Mouse (Mus musculus) lung, embryonic 16.5 days (tissue): ENCODE data around the gene Exoc6b. TPM values are rescaled to one million over a fixed set of nuclear protein-coding genes. Genes with fewer than 3 reads are reported as not detected.

Experiments
- ATAC-seq: fragments of 200-750 bp; cut with Nextera tagmentation; 2 replicates; pipeline ENCODE4 v1.8.0; 2017; ENCODE audit warnings: low read depth, mild to moderate bottlenecking, moderate library complexity
- H3K27ac ChIP-seq: fragments of 300-500 bp; sonication (generic); 2 replicates; pipeline ENCODE4 v1.5.1; 2014; ENCODE audit warnings: mild to moderate bottlenecking, control low read depth, low read length
- H3K27me3 ChIP-seq: fragments of 300-500 bp; sonication (generic); 2 replicates; pipeline ENCODE4 v1.6.1; 2014; ENCODE audit warnings: low read depth, low read length, mixed read lengths; ENCODE audit not compliant: control insufficient read depth, insufficient read depth
- H3K36me3 ChIP-seq: fragments of 300-500 bp; sonication (generic); 2 replicates; pipeline ENCODE4 v1.6.1; 2014; ENCODE audit warnings: low read length; ENCODE audit not compliant: control insufficient read depth, insufficient read depth
- H3K4me1 ChIP-seq: fragments of 300-500 bp; sonication (generic); replicated peaks from 2 replicates; pipeline ENCODE4 v1.6.1; 2014; ENCODE audit warnings: low read length, mixed read lengths; ENCODE audit not compliant: control insufficient read depth, insufficient read depth
- H3K4me2 ChIP-seq: fragments of 300-500 bp; sonication (generic); 2 replicates; pipeline ENCODE4 v1.6.1; 2014; ENCODE audit warnings: low read depth, low read length, control low read depth
- H3K4me3 ChIP-seq: fragments of 300-500 bp; sonication (generic); 2 replicates; pipeline ENCODE4 v1.5.1; 2014; ENCODE audit warnings: mild to moderate bottlenecking, low read length, control low read depth
- H3K9ac ChIP-seq: fragments of 300-500 bp; sonication (generic); 2 replicates; pipeline ENCODE4 v1.6.1; 2014; ENCODE audit warnings: low read length, control low read depth
- H3K9me3 ChIP-seq: fragments of 300-500 bp; sonication (generic); 2 replicates; pipeline ENCODE4 v1.6.1; 2016; ENCODE audit warnings: low read length; ENCODE audit not compliant: control insufficient read depth
- WGBS: fragments of 180-500 bp; shearing (Covaris S2); extraction: QIAGEN DNeasy Blood & Tissue Kit; methylation state at CpG from one replicate; pipeline ENCODE4 v1.1.7; 2014; 5-methylcytosine and 5-hydroxymethylcytosine counted together
- polyA plus RNA-seq: library from polyadenylated mRNA; unstranded; fragments of >200 nt; fragmentation: Nextera tagmentation; extraction: Ambion mirVana; gene quantifications from 2 replicates; pipeline ENCODE4 v1.2.1, GENCODE M21; 2015

Exoc6b gene
- polyA plus RNA-seq, 1 experiment from 2014 or later = 34.0 TPM

GRCm38 (mm10) chr6:84651902-84652301 lies 417.4 kb downstream of the Exoc6b start:
- no peak overlapping the region for H3K9ac ChIP-seq
- 66% methylated on average over 3 of the region's 3 CpGs for WGBS
- no peaks in the 10 kb centered on the region for H3K27me3 ChIP-seq
- no peak for ATAC-seq
- H3K4me3 ChIP-seq = no peak overlapping the region
- no peaks in the 10 kb centered on the region for H3K36me3 ChIP-seq
- H3K27ac ChIP-seq = no peak overlapping the region
- H3K4me2 ChIP-seq = no peak overlapping the region
- no peaks in the 10 kb centered on the region for H3K9me3 ChIP-seq
- no peaks in the 10 kb centered on the region for H3K4me1 ChIP-seq

DNA sequence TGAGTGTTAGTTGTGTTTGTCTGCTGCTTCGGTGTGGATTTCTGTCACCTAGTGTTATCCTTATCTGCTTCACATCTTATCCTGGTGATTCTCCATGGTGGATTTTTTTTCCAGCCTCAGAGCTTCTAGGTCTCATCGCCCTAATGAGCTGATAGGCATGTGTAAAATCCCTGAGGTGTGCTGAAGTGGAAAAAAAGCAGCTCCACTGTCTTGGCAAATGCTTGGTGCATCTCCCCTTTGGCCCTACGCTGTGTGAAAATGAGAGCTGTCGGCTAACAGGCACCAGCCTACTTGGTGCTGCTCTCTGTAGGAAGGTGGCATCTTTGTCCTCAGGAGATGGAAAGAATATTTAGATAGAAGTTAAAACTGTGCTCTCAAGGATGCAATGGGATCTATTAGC lies 422.1 kb downstream of the Exoc6b start:
- Histone ChIP-seq H3K27me3 (no peaks in the 10 kb centered on the region), H3K4me2 (no peak overlapping the region), H3K9me3 (no peaks in the 10 kb centered on the region), H3K4me3 (no peak overlapping the region), H3K4me1 (no peaks in the 10 kb centered on the region), H3K9ac (no peak overlapping the region), H3K36me3 (no peaks in the 10 kb centered on the region), H3K27ac (no peak overlapping the region)
- no peak for ATAC-seq
- WGBS = 40% methylated on average over 4 of the region's 4 CpGs

- Histone ChIP-seq H3K4me3 (no peak overlapping the region), H3K36me3 (no peaks in the 10 kb centered on the region)
- WGBS = 40% methylated on average over 2 of the region's 2 CpGs
These were observed 422.6 kb downstream of the Exoc6b start for GRCm38 (mm10) chr6:84646696-84647095.

DNA sequence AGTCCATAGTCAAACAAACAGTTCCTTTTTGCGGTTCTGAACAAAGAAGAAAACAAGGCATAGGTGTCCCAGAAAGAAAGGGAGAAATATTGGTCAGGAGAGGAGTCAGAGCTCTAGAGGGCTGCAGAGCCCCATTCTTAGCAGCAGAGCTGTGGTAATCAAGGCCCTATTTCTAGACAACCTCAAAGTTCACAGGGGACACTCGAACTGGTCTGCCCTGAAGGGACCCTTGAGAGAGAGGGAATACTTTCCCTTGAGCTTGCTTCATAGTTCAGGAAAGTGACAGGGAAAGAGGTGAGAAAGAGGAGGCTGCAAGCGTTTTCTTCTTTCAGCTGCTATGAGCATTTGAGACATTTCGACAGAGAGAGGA lies 428.3 kb downstream of the Exoc6b start:
- ATAC-seq = peak; percentile 50
- no peak overlapping the region for H3K4me2 ChIP-seq

More at GRCm38 (mm10) chr6:84646696-84647095, 422.6 kb downstream of the Exoc6b start:
- no peak overlapping the region for H3K27ac ChIP-seq
- peaks cover 2% of the 10 kb centered on the region for H3K4me1 ChIP-seq
- ATAC-seq = no peak
- H3K4me2 ChIP-seq = no peak overlapping the region
- H3K9ac ChIP-seq = no peak overlapping the region
- H3K27me3 ChIP-seq = no peaks in the 10 kb centered on the region
- H3K9me3 ChIP-seq = no peaks in the 10 kb centered on the region

DNA sequence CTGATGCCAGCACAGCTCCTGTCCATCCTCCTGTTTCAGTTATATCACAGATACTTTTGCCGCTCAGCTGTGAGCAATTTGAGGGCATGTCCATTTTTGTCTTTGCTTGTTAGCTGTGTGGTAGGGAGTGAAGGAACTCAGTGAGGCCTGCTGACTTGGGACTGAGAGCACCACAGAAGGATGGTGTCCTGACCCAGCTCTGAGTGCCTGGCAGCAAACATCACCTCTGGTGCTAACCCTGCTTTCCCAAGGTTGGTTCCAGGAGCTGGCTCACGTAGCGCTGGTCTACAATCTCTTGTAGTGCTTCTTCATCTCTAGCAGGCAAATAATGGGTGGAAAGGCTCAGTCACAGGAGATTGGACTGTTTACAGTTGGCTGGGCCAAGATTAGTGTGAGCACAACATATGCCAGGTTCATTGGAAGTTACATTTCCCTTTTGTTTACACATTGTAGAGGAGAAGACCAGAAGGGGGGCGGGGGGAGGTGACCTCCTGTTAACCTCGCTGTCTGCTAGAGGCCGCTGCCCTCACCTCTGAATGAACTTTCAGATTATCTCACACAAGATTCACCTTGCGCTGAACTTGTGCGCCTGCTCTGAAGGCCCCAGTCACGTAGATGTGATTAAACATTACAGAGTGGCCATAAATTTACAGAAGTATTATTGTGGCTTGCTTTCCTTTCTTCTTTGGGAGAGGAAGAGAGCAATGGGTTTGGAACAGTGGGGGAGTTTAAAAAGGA lies 428.8 kb downstream of the Exoc6b start:
- Histone ChIP-seq H3K27me3 (no peaks in the 10 kb centered on the region), H3K4me3 (no peak overlapping the region), H3K36me3 (no peaks in the 10 kb centered on the region), H3K4me2 (0 out of 2 replicates have a peak overlapping the region, but pooled peaks have one; percentile 14), H3K4me1 (peaks cover 27% of the 10 kb centered on the region), H3K9me3 (no peaks in the 10 kb centered on the region), H3K27ac (peak overlapping the region; percentile 41), H3K9ac (no peak overlapping the region)
- 14% methylated on average over 9 of the region's 9 CpGs for WGBS
- peak; percentile 91 for ATAC-seq

More for the DNA sequence above, 428.3 kb downstream of the Exoc6b start:
- no peak overlapping the region for H3K4me3 ChIP-seq
- H3K36me3 ChIP-seq = no peaks in the 10 kb centered on the region
- 15% methylated on average over 4 of the region's 4 CpGs for WGBS
- H3K9ac ChIP-seq = no peak overlapping the region
- peaks cover 27% of the 10 kb centered on the region for H3K4me1 ChIP-seq
- H3K9me3 ChIP-seq = no peaks in the 10 kb centered on the region
- H3K27ac ChIP-seq = peak overlapping the region; percentile 59
- H3K27me3 ChIP-seq = no peaks in the 10 kb centered on the region

DNA sequence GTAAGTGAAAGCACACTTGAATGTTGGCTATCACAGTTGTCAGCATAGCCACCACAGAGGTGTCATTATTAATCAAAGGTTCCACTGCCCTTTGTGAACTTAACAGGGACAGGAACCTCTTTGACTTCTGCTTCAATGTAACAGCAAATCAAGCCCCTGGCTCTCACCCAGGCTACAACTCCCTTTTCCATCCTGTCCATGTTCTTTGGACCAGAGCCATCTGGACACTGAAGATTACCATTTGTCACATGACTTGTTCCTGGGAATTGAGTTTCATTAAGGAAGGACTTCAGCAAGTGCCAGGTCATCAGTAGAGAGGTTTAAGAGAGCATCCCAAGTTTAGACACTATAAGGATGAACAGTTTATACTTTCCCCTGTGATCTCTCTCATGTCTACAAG lies 431.1 kb downstream of the Exoc6b start:
- Histone ChIP-seq H3K4me3 (no peak overlapping the region), H3K27me3 (no peaks in the 10 kb centered on the region), H3K4me2 (no peak overlapping the region), H3K36me3 (no peaks in the 10 kb centered on the region), H3K9ac (no peak overlapping the region), H3K4me1 (peaks cover 27% of the 10 kb centered on the region), H3K9me3 (no peaks in the 10 kb centered on the region), H3K27ac (no peak overlapping the region)
- ATAC-seq = peak; percentile 55; the same call in 1 of the 2 replicates

GRCm38 (mm10) chr6:84631588-84631987 lies 437.7 kb downstream of the Exoc6b start:
- ATAC-seq = no peak
- Histone ChIP-seq H3K36me3 (no peaks in the 10 kb centered on the region), H3K4me2 (no peak overlapping the region), H3K9me3 (no peaks in the 10 kb centered on the region), H3K4me1 (0 out of 2 replicates have a peak, but pooled peaks cover 2% of the 10 kb centered on the region), H3K9ac (no peak overlapping the region), H3K4me3 (no peak overlapping the region), H3K27ac (no peak overlapping the region), H3K27me3 (no peaks in the 10 kb centered on the region)
- 80% methylated on average over 2 of the region's 2 CpGs for WGBS

- no peak overlapping the region for H3K4me2 ChIP-seq
- no peaks in the 10 kb centered on the region for H3K27me3 ChIP-seq
- 0 out of 2 replicates have a peak, but pooled peaks cover 2% of the 10 kb centered on the region for H3K4me1 ChIP-seq
- WGBS = 17% methylated on average over 1 of the region's 1 CpGs
- H3K27ac ChIP-seq = no peak overlapping the region
- H3K9me3 ChIP-seq = no peaks in the 10 kb centered on the region
- no peaks in the 10 kb centered on the region for H3K36me3 ChIP-seq
- H3K4me3 ChIP-seq = no peak overlapping the region
- ATAC-seq = peak; percentile 70
- H3K9ac ChIP-seq = no peak overlapping the region
These were observed 439.0 kb downstream of the Exoc6b start for GRCm38 (mm10) chr6:84630276-84630675.

GRCm38 (mm10) chr6:84628831-84629230 lies 440.5 kb downstream of the Exoc6b start:
- WGBS = 81% methylated on average over 5 of the region's 5 CpGs

More at GRCm38 (mm10) chr6:84628831-84629230, 440.5 kb downstream of the Exoc6b start:
- H3K4me1 ChIP-seq = 0 out of 2 replicates have a peak, but pooled peaks cover 2% of the 10 kb centered on the region
- no peak overlapping the region for H3K4me3 ChIP-seq
- H3K27ac ChIP-seq = no peak overlapping the region
- H3K27me3 ChIP-seq = no peaks in the 10 kb centered on the region
- H3K36me3 ChIP-seq = no peaks in the 10 kb centered on the region
- H3K9ac ChIP-seq = no peak overlapping the region
- H3K4me2 ChIP-seq = no peak overlapping the region
- no peak for ATAC-seq
- H3K9me3 ChIP-seq = no peaks in the 10 kb centered on the region
